Mouse (Mus musculus) bone marrow macrophage, adult 2 months (primary cell): ENCODE data around the gene Nanos2. TPM values are rescaled to one million over a fixed set of nuclear protein-coding genes. Genes with fewer than 3 reads are reported as not detected.

Source experiments
- H3K27ac ChIP-seq: 2 replicates; pipeline ENCODE4 v1.5.1; 2012; ENCODE audit warnings: low read depth, low read length; ENCODE audit not compliant: insufficient read depth
- H3K4me1 ChIP-seq: 2 replicates; pipeline ENCODE4 v1.6.1; 2012; ENCODE audit warnings: low read length; ENCODE audit not compliant: control insufficient read depth, insufficient read depth
- H3K4me3 ChIP-seq: 2 replicates; pipeline ENCODE4 v1.5.1; 2012; ENCODE audit warnings: mild to moderate bottlenecking, low read length, moderate library complexity; ENCODE audit not compliant: insufficient read depth
- CTCF ChIP-seq: IDR thresholded peaks from 2 replicates; pipeline ENCODE4 v1.5.1; 2012; ENCODE audit warnings: low read depth, mild to moderate bottlenecking, low read length, moderate library complexity
- POLR2A ChIP-seq: IDR thresholded peaks from 2 replicates; pipeline ENCODE4 v1.6.1; 2012; ENCODE audit warnings: mild to moderate bottlenecking, low read depth, low read length, borderline replicate concordance
- polyA plus RNA-seq: library from polyadenylated mRNA; stranded (reverse); fragments of >200 nt; gene quantifications from 2 replicates; pipeline ENCODE4 v1.2.4, GENCODE M21; 2012; ENCODE audit not compliant: missing spikeins, insufficient read depth, insufficient read length

Gene Nanos2
- polyA plus RNA-seq, 1 experiment, result not detected

DNA sequence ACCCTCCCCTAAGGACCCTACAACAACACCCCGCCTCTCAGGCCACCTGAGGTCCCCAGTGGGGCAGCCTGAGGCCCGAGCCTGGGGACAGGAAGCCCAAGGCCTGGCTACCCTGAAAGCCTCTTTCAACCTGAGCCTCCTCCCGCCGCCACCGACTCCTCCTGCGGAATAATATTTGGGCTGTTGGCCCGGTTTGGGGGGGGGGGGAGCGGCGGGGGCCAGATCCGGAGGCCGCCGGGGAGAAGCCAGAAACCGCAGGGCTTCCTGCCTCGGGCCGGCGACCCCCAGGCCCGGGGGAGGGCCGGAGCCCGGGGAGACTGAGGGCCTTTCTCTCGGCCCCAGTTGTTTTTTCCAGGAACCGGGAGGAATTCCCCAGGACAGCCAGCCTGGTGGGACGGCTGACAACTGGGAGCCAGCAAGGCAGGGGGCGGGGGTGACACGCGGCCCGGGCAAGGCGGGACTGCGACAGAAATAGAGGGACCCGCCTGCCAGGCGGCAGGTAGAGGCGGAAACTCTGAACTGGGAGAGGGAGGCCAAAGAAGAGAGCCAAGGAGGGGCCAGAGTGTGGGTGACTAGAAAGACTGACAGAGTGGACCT, 24.9 kb downstream of the Nanos2 start:
- no peak for TF ChIP-seq CTCF
- no peak for TF ChIP-seq POLR2A
- Histone ChIP-seq H3K4me1 (no peaks in the 10 kb centered on the region), H3K4me3 (no peak overlapping the region), H3K27ac (no peak overlapping the region)

DNA sequence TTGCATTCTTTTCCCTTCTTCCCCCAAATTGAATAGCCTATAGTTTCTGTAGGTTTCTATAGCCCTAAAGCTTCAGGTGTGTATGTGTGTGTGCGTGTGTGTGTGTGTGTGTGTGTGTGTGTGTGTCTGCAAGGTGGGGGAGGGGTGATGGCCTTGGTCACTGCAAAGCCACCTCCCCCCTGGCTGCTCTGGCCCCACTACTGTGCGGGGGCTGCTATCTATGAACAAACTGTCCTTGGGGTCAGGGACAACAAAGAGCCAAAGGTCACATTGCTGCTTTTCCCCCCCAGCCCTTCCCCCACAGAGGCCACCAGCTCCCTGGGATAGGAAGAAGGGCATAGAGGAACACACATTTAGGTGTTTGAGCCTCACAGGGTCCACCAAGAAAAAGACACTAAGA, 25.7 kb downstream of the Nanos2 start:
- Histone ChIP-seq H3K4me3 (no peak overlapping the region), H3K27ac (no peak overlapping the region), H3K4me1 (no peaks in the 10 kb centered on the region)
- TF ChIP-seq POLR2A (no peak), CTCF (no peak)

DNA sequence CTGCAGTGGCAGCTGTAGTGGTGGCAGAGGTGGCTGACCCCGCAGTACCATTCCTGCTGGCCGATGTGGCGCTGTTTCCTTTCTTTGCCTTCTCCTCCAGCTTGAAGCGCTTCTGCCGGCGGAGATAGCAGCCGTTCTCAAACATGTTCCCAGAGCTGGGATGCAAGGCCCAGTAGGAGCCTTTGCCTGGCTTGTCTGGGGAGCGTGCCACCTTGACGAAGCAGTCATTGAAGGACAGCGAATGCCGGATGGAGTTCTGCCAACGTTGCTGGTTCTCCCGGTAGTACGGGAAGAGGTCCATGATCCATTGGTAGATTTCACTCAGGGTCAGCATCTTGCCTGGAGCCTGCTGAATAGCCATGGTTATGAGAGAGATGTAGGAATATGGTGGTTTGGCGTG, 27.3 kb downstream of the Nanos2 start:
- Histone ChIP-seq H3K4me1 (no peaks in the 10 kb centered on the region), H3K4me3 (no peak overlapping the region), H3K27ac (no peak overlapping the region)
- TF ChIP-seq POLR2A, result no peak
- TF ChIP-seq CTCF, result no peak

DNA sequence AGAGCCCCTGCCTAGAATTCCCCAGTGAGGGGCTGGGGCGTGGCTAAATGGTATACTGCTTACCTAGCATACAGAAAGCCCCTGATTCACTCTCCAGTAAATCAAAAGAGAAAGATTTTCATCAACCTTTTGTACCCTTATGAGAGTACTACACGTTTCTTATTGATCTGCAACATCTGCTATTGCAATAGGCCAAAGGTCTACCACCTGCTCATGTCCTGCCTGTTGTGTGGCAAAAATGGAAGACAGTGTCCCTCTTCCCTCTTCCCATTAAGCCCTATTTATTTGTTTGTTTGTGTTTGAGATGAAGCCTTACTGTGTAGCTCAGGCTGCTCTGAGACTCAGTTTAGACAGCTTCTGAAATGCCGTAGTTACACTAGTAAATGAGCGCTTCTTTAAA, 28.8 kb downstream of the Nanos2 start:
- no peak overlapping the region for H3K4me3 ChIP-seq
- no peaks in the 10 kb centered on the region for H3K4me1 ChIP-seq
- no peak overlapping the region for H3K27ac ChIP-seq
- no peak for TF ChIP-seq CTCF
- no peak for TF ChIP-seq POLR2A

DNA sequence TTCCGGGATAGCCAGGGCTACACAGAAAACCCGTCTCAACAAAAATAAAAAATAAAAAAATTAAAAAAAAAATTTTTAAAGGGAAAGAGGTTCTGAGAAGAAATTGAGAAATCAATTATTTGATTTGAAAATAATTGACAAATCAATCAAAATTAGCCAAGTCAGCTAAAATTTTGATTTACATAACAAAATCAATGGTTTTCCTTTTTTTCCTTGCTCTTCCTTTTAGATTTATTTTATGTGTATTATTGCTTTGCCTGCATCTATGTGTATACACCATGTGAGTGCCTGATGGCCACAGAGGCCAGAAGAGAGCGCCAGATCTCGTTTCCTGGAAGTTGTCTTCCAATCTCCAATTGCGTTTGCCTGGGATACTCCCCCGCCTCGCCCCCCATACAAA, 30.7 kb downstream of the Nanos2 start:
- no peak overlapping the region for H3K27ac ChIP-seq
- TF ChIP-seq CTCF (no peak), POLR2A (no peak)
- no peak overlapping the region for H3K4me3 ChIP-seq
- no peaks in the 10 kb centered on the region for H3K4me1 ChIP-seq

DNA sequence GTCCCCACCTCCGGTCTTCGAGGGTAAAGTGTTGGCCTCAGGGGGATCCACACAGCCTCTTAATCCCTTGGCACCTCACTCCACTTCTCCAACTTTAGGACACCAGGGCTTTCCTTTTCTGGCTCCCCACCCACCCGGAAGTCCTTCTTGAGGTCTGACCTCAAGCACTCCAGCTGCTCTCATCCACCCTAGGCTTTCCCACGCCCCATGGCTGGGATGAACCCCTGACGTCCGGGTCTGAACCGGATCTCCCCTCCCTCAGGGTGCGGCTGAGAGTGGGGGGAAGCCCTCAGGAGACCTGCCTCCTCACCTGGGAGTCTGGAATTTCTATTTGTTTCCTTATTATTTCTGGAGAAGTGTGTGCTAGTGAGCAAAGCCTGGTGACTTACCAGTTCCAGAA, 33.8 kb downstream of the Nanos2 start:
- TF ChIP-seq CTCF (no peak), POLR2A (no peak)
- Histone ChIP-seq H3K27ac (no peak overlapping the region), H3K4me1 (peaks cover 7% of the 10 kb centered on the region; the same call in 1 of the 2 replicates), H3K4me3 (no peak overlapping the region)

DNA sequence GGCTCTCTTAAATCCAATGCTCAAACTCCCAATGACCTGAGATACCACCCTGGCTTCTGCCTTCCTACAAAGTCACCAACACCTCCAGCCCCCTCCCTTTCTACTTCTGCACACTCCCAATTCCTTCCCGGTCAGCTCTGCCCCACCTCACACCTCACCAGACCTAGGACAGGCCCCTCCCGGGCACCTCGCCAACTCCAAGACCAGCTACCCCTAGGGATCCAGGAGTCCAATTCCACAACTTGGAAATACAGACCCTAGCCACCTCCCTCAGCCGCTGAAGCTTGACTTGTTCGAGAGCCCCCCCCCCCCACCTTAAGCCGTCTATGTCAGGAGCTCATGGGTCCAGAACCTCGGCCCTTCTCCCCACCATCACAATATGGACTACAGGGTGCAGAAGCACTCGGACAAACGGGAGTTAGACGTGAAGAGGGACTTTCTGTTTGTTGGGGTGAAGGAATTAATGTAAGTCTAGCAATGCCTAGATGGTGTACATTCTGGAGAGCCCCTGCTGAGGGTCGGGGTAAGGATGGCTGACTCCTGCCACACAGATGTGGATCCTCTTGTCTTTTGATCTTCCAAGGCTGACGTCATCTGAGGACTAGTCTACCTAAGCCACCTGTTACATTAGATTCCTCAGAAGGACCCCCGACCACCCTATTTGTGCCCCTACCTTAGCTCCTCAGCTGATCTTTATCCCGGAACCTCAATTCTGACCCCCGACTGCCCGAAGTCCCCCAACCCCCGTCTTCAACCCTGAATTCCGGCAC, 35.2 kb downstream of the Nanos2 start:
- Histone ChIP-seq H3K4me3 (no peak overlapping the region), H3K27ac (no peak overlapping the region), H3K4me1 (peaks cover 17% of the 10 kb centered on the region)
- TF ChIP-seq CTCF (no peak), POLR2A (no peak)

DNA sequence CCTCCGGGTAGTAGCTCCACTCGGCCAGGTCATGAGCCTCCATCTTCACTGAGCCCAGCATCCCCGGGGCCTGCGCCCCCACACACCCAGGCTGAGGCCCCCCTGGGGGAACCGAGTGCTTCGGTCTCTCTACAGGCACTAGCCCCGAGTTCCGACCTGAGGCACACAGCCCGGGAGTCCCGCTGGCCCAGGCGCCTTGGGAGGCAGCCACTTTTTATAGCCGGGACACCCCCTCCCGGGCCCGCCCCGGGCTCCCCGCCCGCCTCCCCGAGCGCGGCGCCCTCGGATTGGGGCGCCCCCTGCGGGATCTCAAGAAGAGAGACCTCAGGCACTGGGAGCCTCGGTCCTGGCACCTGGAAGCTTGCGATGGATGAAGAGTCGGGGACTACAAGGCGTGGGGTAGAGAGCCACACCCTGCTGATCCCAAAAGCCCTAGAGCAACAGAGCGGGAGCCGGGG, 36.2 kb downstream of the Nanos2 start, which contains the start of gene Foxa3:
Foxa3 (minus strand) TSS at position 182 of the 458 bp plus-strand sequence.
- Histone ChIP-seq H3K27ac (no peak within 1 kb of the TSS), H3K4me3 (peak within 1 kb of the TSS; percentile 98), H3K4me1 (peaks cover 25% of the 10 kb centered on the region)
- 0 out of 2 replicates have a peak, but pooled peaks have one; percentile 14 for TF ChIP-seq CTCF
- no peak for TF ChIP-seq POLR2A

DNA sequence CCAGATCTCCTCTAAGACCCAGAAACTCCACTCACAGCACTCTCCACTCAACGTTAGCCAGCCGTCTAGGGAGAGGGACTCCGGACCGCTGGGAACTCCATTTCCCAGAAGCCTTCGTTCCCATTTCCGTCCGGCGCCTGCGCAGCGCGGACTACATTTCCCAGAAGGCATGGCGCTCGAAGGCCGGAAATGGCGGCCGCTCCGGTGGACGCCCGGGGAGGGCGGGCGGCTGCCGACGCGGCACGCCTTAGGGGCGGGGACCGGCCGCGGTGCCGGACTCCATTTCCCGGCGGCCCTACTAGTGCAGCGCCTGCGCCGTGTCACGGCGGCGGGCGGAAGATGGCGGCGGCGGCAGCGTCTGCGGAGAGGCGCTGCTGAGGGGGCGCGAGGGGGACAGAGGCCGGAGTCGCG, 36.9 kb downstream of the Nanos2 start, which contains the start of gene Sympk:
Sympk (plus strand) TSS at position 282 of the 411 bp plus-strand sequence.
- no peak for TF ChIP-seq POLR2A
- TF ChIP-seq CTCF, result no peak
- H3K27ac ChIP-seq, result peak within 1 kb of the TSS; percentile 22
- peak within 1 kb of the TSS; percentile 98 for H3K4me3 ChIP-seq
- peaks cover 30% of the 10 kb centered on the region for H3K4me1 ChIP-seq
